Mouse (Mus musculus): ENCODE data around the gene Ticrr. TPM values are rescaled to one million over a fixed set of nuclear protein-coding genes. Genes with fewer than 3 reads are reported as not detected.

The Ticrr gene
- polyA plus RNA-seq (2014; fragmentation: Illumina TruSeq; extraction: RNeasy Lipid Tissue Mini Kit (QIAGEN cat#74804); ENCODE audit: insufficient read depth, low read depth, low replicate concordance) = 0.10 TPM

GRCm38 (mm10) chr7:79659578-79660290 is at the start of gene Ticrr:
Gene Ticrr (plus strand): TSS chr7:79660196.

GRCm38 (mm10) chr7:79617418-79617817 is 42.6 kb upstream of the Ticrr start, which contains the start of gene Rhcg:
Gene Rhcg (minus strand): TSS chr7:79617657.

GRCm38 (mm10) chr7:79715187-79715981 is 55.4 kb downstream of the Ticrr start, which contains the start of gene Kif7:
Gene Kif7 (minus strand): TSS chr7:79715720.

GRCm38 (mm10) chr7:79732622-79733021 is 72.6 kb downstream of the Ticrr start, which contains the start of gene Plin1:
Gene Plin1 (minus strand): TSS chr7:79732903.

GRCm38 (mm10) chr7:79742659-79743536 is 82.9 kb downstream of the Ticrr start, which contains the start of the genes Pex11a and Wdr93:
Gene Pex11a (minus strand): TSS chr7:79743131.
Gene Wdr93 (plus strand): TSS chr7:79743163.

Other genes starting within 250 kb of the Ticrr start
- 25.9 TPM for gene Polg, start 193.8 kb upstream of the Ticrr start, polyA plus RNA-seq (2014; fragmentation: Illumina TruSeq; extraction: RNeasy Lipid Tissue Mini Kit (QIAGEN cat#74804); ENCODE audit: insufficient read depth, low read depth, low replicate concordance)
- gene Rhcg, start 42.5 kb upstream of the Ticrr start, polyA plus RNA-seq (2014; fragmentation: Illumina TruSeq; extraction: RNeasy Lipid Tissue Mini Kit (QIAGEN cat#74804); ENCODE audit: insufficient read depth, low read depth, low replicate concordance) = not detected
- 1.1 TPM for gene Kif7, start 55.5 kb downstream of the Ticrr start, polyA plus RNA-seq (2014; fragmentation: Illumina TruSeq; extraction: RNeasy Lipid Tissue Mini Kit (QIAGEN cat#74804); ENCODE audit: insufficient read depth, low read depth, low replicate concordance)
- 18.6 TPM for gene Plin1, start 72.7 kb downstream of the Ticrr start, polyA plus RNA-seq (2014; fragmentation: Illumina TruSeq; extraction: RNeasy Lipid Tissue Mini Kit (QIAGEN cat#74804); ENCODE audit: insufficient read depth, low read depth, low replicate concordance)
- 13.4 TPM for gene Pex11a, start 82.9 kb downstream of the Ticrr start, polyA plus RNA-seq (2014; fragmentation: Illumina TruSeq; extraction: RNeasy Lipid Tissue Mini Kit (QIAGEN cat#74804); ENCODE audit: insufficient read depth, low read depth, low replicate concordance)
- gene Wdr93, start 83.0 kb downstream of the Ticrr start, polyA plus RNA-seq (2014; fragmentation: Illumina TruSeq; extraction: RNeasy Lipid Tissue Mini Kit (QIAGEN cat#74804); ENCODE audit: insufficient read depth, low read depth, low replicate concordance) = 2.8 TPM
- gene Mesp1, start 133.6 kb downstream of the Ticrr start, polyA plus RNA-seq (2014; fragmentation: Illumina TruSeq; extraction: RNeasy Lipid Tissue Mini Kit (QIAGEN cat#74804); ENCODE audit: insufficient read depth, low read depth, low replicate concordance) = 1.4 TPM
- 2.4 TPM for gene Mesp2, start 150.5 kb downstream of the Ticrr start, polyA plus RNA-seq (2014; fragmentation: Illumina TruSeq; extraction: RNeasy Lipid Tissue Mini Kit (QIAGEN cat#74804); ENCODE audit: insufficient read depth, low read depth, low replicate concordance)
- 74.8 TPM for gene Anpep, start 200.9 kb downstream of the Ticrr start, polyA plus RNA-seq (2014; fragmentation: Illumina TruSeq; extraction: RNeasy Lipid Tissue Mini Kit (QIAGEN cat#74804); ENCODE audit: insufficient read depth, low read depth, low replicate concordance)

Data from lung, adult 10 weeks (tissue).